Mouse (Mus musculus): Measurements from ENCODE around the gene Plekha7. TPM values are rescaled to one million over a fixed set of nuclear protein-coding genes. Genes with fewer than 3 reads are reported as not detected.

Plekha7 gene
- polyA plus RNA-seq, 1 experiment from 2014 or later = 21.2 TPM

- WGBS = 95% methylated on average over 7 of the region's 7 CpGs
- no peak for ATAC-seq (ENCODE audit: low FRiP score, low read depth)
Observed at GRCm38 (mm10) chr7:116168224-116168623, 140.0 kb downstream of the Plekha7 start.

GRCm38 (mm10) chr7:116164232-116164631 is 143.9 kb downstream of the Plekha7 start:
- no peak overlapping the region for H3K27ac ChIP-seq (replicated peaks)
- ATAC-seq (ENCODE audit: low FRiP score, low read depth) = no peak
- no peak overlapping the region for H3K4me3 ChIP-seq
- WGBS = 93% methylated on average over 12 of the region's 12 CpGs
- no peaks in the 10 kb centered on the region for H3K9me3 ChIP-seq
- no peaks in the 10 kb centered on the region for H3K36me3 ChIP-seq
- H3K4me1 ChIP-seq = no peaks in the 10 kb centered on the region
- H3K9ac ChIP-seq (replicated peaks) = no peak overlapping the region
- H3K27me3 ChIP-seq = no peaks in the 10 kb centered on the region
- H3K4me2 ChIP-seq (replicated peaks) = no peak overlapping the region

More at GRCm38 (mm10) chr7:116168224-116168623, 140.0 kb downstream of the Plekha7 start:
- no peak overlapping the region for H3K4me2 ChIP-seq (replicated peaks)
- peaks cover 12% of the 10 kb centered on the region; the same call in 1 of the 2 replicates for H3K36me3 ChIP-seq
- no peak overlapping the region for H3K27ac ChIP-seq (replicated peaks)
- H3K4me1 ChIP-seq = peaks cover 6% of the 10 kb centered on the region
- no peak overlapping the region for H3K4me3 ChIP-seq
- H3K9me3 ChIP-seq = no peaks in the 10 kb centered on the region
- H3K27me3 ChIP-seq = no peaks in the 10 kb centered on the region
- no peak overlapping the region for H3K9ac ChIP-seq (replicated peaks)

DNA sequence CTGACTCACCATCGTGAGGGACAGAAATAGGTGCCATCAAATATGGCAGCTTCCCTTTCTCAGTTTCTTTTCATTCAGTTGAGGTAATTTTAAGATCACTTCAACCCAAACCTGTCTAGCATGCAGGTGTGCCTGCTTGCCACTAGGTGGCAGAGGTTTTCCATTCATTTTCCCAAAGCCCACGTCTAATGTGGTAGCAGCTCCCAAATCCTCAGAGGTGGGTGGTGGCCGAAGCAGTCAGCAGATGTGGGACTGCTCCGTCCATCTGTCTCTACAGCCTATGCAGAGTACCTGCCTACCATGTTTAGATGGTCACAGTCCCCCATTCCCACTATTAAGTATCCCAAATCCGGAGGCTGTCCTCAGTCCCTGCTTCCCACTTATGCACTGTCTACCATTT is 146.6 kb downstream of the Plekha7 start:
- peak; percentile 71; the same call in 1 of the 2 replicates for ATAC-seq (ENCODE audit: low FRiP score, low read depth)
- Histone ChIP-seq H3K27ac (replicated peaks) (no peak overlapping the region), H3K4me2 (replicated peaks) (no peak overlapping the region), H3K4me3 (no peak overlapping the region), H3K9ac (replicated peaks) (no peak overlapping the region), H3K36me3 (peaks cover 18% of the 10 kb centered on the region), H3K9me3 (no peaks in the 10 kb centered on the region), H3K4me1 (no peaks in the 10 kb centered on the region), H3K27me3 (no peaks in the 10 kb centered on the region)
- 27% methylated on average over 5 of the region's 5 CpGs for WGBS

DNA sequence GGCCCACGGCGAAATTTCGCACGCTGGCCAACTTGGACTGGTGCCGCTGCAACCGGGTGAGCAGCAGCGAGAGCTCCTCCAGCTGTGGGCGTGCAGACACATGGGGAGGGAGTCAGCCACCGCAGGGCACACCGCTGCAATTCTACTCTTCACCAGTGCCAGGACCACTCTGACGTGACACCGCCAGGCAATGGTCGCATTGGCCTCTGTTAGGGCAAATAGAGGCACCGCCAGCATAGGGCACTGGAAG is 151.4 kb downstream of the Plekha7 start:
- no peak overlapping the region for H3K4me2 ChIP-seq (replicated peaks)
- no peaks in the 10 kb centered on the region for H3K9me3 ChIP-seq
- H3K36me3 ChIP-seq = peaks cover 37% of the 10 kb centered on the region
- no peaks in the 10 kb centered on the region for H3K27me3 ChIP-seq
- H3K9ac ChIP-seq (replicated peaks) = no peak overlapping the region
- 76% methylated on average over 14 of the region's 14 CpGs for WGBS
- no peak overlapping the region for H3K27ac ChIP-seq (replicated peaks)
- ATAC-seq (ENCODE audit: low FRiP score, low read depth) = no peak
- H3K4me1 ChIP-seq = no peaks in the 10 kb centered on the region
- H3K4me3 ChIP-seq = no peak overlapping the region

GRCm38 (mm10) chr7:116156072-116156893 is 151.9 kb downstream of the Plekha7 start:
- ATAC-seq (ENCODE audit: low FRiP score, low read depth) = no peak
- H3K9ac ChIP-seq (replicated peaks) = no peak overlapping the region
- H3K4me2 ChIP-seq (replicated peaks) = no peak overlapping the region
- H3K27ac ChIP-seq (replicated peaks) = no peak overlapping the region
- H3K4me3 ChIP-seq = no peak overlapping the region
- H3K4me1 ChIP-seq = no peaks in the 10 kb centered on the region
- no peaks in the 10 kb centered on the region for H3K27me3 ChIP-seq
- 65% methylated on average over 17 of the region's 17 CpGs for WGBS
- H3K36me3 ChIP-seq = peaks cover 37% of the 10 kb centered on the region
- no peaks in the 10 kb centered on the region for H3K9me3 ChIP-seq

DNA sequence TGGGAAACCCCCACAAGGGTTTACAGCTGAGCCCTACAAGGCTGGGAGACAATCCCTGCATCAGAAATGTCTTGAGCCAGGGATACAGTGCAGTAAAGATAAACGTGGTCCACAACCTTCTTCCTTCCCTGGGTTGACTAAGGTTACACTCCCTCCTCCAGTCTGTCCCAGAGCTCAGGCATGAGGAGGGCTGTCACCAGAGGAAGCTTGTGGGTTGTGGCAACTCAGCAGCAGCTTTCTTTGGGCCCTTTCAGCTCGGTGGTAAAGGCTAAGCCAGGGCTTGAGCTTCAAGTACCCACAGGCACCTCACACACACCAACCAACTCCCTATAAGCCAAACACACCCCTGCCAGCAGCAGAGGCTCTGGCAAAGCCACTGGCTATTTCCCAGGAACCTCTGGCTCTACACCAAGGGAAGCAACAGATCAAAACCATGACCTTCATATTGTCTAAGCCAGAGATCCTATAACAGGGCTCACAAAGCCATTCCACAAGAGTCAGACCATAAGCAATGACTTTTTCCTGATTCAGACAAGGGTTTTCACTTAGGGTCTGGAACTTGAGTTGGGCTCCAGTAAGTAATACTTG is 154.3 kb downstream of the Plekha7 start:
- WGBS = 68% methylated on average over 2 of the region's 2 CpGs
- Histone ChIP-seq H3K9me3 (no peaks in the 10 kb centered on the region), H3K4me3 (no peak overlapping the region), H3K27ac (replicated peaks) (no peak overlapping the region), H3K9ac (replicated peaks) (no peak overlapping the region), H3K36me3 (peaks cover 37% of the 10 kb centered on the region), H3K4me1 (peaks cover 2% of the 10 kb centered on the region; the same call in 1 of the 2 replicates), H3K4me2 (replicated peaks) (no peak overlapping the region), H3K27me3 (no peaks in the 10 kb centered on the region)
- no peak for ATAC-seq (ENCODE audit: low FRiP score, low read depth)

- Histone ChIP-seq H3K4me2 (replicated peaks) (no peak overlapping the region), H3K4me1 (peaks cover 2% of the 10 kb centered on the region; the same call in 1 of the 2 replicates), H3K36me3 (0 out of 2 replicates have a peak, but pooled peaks cover 10% of the 10 kb centered on the region), H3K4me3 (no peak overlapping the region), H3K27me3 (no peaks in the 10 kb centered on the region), H3K9me3 (no peaks in the 10 kb centered on the region), H3K27ac (replicated peaks) (no peak overlapping the region), H3K9ac (replicated peaks) (no peak overlapping the region)
- no peak for ATAC-seq (ENCODE audit: low FRiP score, low read depth)
- 85% methylated on average over 4 of the region's 4 CpGs for WGBS
Observed at GRCm38 (mm10) chr7:116149568-116149967, 158.6 kb downstream of the Plekha7 start.

GRCm38 (mm10) chr7:116147114-116147513 is 161.1 kb downstream of the Plekha7 start:
- Histone ChIP-seq H3K27ac (replicated peaks) (no peak overlapping the region), H3K4me3 (no peak overlapping the region), H3K27me3 (no peaks in the 10 kb centered on the region), H3K36me3 (peaks cover 10% of the 10 kb centered on the region), H3K4me2 (replicated peaks) (no peak overlapping the region), H3K9ac (replicated peaks) (no peak overlapping the region), H3K9me3 (no peaks in the 10 kb centered on the region), H3K4me1 (peaks cover 2% of the 10 kb centered on the region; the same call in 1 of the 2 replicates)
- no peak for ATAC-seq (ENCODE audit: low FRiP score, low read depth)
- 92% methylated on average over 2 of the region's 2 CpGs for WGBS

DNA sequence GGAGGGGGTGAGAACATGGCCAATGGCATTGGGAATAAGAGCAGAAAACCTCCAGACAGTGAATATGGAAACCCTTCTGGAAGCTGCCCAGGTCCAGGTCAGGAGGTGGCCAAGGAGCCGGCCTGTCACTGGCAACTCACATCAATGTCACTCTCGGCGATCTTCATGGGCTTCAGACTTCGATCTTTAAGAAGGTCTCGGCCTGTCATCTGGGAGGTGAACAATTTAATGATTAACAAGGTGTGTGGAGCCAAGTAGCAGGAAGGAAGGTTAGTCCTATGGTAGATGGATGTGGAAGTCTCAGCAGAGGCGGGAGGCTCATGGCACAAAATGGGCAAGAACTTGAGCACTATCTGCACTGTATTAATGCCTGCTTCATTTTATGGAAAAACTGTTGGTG is 163.1 kb downstream of the Plekha7 start:
- ATAC-seq (ENCODE audit: low FRiP score, low read depth) = no peak
- 94% methylated on average over 6 of the region's 6 CpGs for WGBS

DNA sequence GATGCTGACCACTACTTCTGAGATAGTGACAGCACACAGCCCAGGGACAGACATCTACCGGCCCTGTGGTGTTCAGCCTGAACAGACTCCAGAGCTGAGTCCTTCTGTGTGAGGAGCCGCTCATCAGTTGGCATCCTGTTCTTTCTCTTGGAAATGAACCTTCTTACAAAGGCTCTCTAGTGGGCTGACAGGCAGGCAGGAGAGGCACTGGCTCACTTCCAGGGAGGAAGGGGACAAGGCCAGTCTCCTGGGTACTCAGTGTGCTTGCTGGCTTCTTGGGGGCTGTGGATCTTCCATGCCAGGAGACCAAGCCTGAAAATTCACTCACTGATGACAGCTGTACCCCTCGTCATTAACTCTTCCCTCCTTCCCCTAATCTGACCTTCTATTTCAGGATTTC is 170.5 kb downstream of the Plekha7 start:
- H3K36me3 ChIP-seq = peaks cover 23% of the 10 kb centered on the region
- H3K4me1 ChIP-seq = no peaks in the 10 kb centered on the region
- 83% methylated on average over 3 of the region's 3 CpGs for WGBS
- no peaks in the 10 kb centered on the region for H3K9me3 ChIP-seq
- H3K4me3 ChIP-seq = no peak overlapping the region
- no peak for ATAC-seq (ENCODE audit: low FRiP score, low read depth)
- H3K27ac ChIP-seq (replicated peaks) = no peak overlapping the region
- H3K9ac ChIP-seq (replicated peaks) = no peak overlapping the region
- no peaks in the 10 kb centered on the region for H3K27me3 ChIP-seq
- no peak overlapping the region for H3K4me2 ChIP-seq (replicated peaks)

More for the DNA sequence above, 163.1 kb downstream of the Plekha7 start:
- Histone ChIP-seq H3K36me3 (peaks cover 17% of the 10 kb centered on the region), H3K4me1 (no peaks in the 10 kb centered on the region), H3K9ac (replicated peaks) (no peak overlapping the region), H3K4me2 (replicated peaks) (no peak overlapping the region), H3K27me3 (no peaks in the 10 kb centered on the region), H3K9me3 (no peaks in the 10 kb centered on the region), H3K4me3 (no peak overlapping the region), H3K27ac (replicated peaks) (no peak overlapping the region)

- no peak overlapping the region for H3K27ac ChIP-seq (replicated peaks)
- no peaks in the 10 kb centered on the region for H3K4me1 ChIP-seq
- no peak overlapping the region for H3K4me3 ChIP-seq
- H3K27me3 ChIP-seq = no peaks in the 10 kb centered on the region
- no peaks in the 10 kb centered on the region for H3K9me3 ChIP-seq
- ATAC-seq (ENCODE audit: low FRiP score, low read depth) = no peak
- peaks cover 19% of the 10 kb centered on the region for H3K36me3 ChIP-seq
- no peak overlapping the region for H3K4me2 ChIP-seq (replicated peaks)
- no peak overlapping the region for H3K9ac ChIP-seq (replicated peaks)
- 93% methylated on average over 12 of the region's 12 CpGs for WGBS
Observed at GRCm38 (mm10) chr7:116137149-116137548, 171.0 kb downstream of the Plekha7 start.

DNA sequence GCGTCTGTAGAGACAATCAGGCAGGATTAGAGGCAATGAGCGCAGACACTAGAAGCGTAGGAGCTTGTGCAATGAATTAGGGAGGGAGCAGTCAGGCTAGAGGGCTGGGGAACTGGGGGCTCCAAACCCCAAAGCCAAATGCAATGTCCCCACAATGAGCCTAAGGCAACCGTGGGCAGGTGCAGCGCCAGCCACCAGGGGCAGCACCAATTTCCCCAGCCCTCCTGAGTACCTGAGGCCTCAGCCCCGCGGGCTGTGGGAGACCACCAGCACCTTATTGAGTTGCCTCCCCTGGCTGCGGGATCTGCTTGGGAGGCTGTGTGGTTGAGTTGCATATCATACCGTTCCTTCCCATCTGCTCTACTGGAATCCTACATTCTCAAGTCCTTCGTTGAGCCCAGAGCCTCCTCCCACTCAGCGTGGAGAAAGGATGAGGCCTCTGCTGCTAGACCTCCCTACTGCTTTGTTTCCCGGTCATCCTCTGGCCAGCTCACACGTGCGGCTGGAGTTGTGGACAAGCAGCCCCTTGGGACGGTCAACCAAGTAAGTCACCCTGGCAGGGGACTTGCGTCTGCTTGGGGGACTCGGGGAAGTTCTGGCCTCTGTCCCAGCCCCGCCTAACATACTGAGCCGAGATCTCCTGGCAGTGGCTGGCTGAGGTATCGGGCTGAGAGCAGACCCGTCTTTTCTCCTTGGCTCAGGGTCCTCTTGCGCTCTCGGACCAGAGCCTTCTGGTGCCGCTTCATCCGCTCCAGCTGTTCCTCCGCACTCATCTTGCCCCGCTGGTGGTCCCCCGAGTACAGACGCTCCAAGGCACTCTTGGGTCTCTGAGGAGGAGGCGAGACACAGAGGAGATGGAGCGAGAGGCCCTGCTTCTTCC is 173.5 kb downstream of the Plekha7 start:
- peaks cover 11% of the 10 kb centered on the region; the same call in 1 of the 2 replicates for H3K36me3 ChIP-seq
- H3K27me3 ChIP-seq = no peaks in the 10 kb centered on the region
- no peak overlapping the region for H3K4me2 ChIP-seq (replicated peaks)
- no peak for ATAC-seq (ENCODE audit: low FRiP score, low read depth)
- H3K9me3 ChIP-seq = no peaks in the 10 kb centered on the region
- no peak overlapping the region for H3K27ac ChIP-seq (replicated peaks)
- no peak overlapping the region for H3K9ac ChIP-seq (replicated peaks)
- no peak overlapping the region for H3K4me3 ChIP-seq
- 79% methylated on average over 31 of the region's 31 CpGs for WGBS
- no peaks in the 10 kb centered on the region; the same call in 1 of the 2 replicates for H3K4me1 ChIP-seq

Data from midbrain, embryonic 12.5 days (tissue).